8 mouse cellular contexts compared by ENCODE assay signal in genomic region chr1:171329433-171330215, GRCm38 (mm10). TPM values are rescaled to one million over a fixed set of nuclear protein-coding genes. Genes with fewer than 3 reads are reported as not detected.
A peak's percentile ranks its signal among the peaks of the same experiment; 100 is the strongest.
DNase-seq lines count a peak whose midpoint lies in the region; ATAC-seq and TF ChIP-seq lines count a peak whose summit lies in the region.

No protein-coding gene starts in this region.

- DNase-seq in gastrocnemius, adult 18-20 months (ENCODE audit: low spot score) = peak; percentile 11
- no peak for DNase-seq in gastrocnemius, postnatal 36 days
- peak; percentile 13 to 19 for DNase-seq in CD8-positive naive resting alpha-beta T cell, adult 2 months (ENCODE audit: low read depth in 2 of 2, low spot score in 2 of 2)
- peak; percentile 71 for DNase-seq in cerebellum, adult 9-10 months
- peak; percentile 80 for DNase-seq in forelimb bud, embryonic 11.5 days (ENCODE audit: low read depth, low spot score)

- H3K4me2 ChIP-seq in kidney, embryonic 16.5 days (replicated peaks; ENCODE audit: low read depth, low read length) = peak overlapping the region; percentile 92

- TF ChIP-seq POLR2A in testis, adult 2 months (IDR thresholded peaks at IDR 0.05; ENCODE audit: control insufficient read depth, low read depth, low read length) = peak; percentile 17; the same call in 1 of the 2 replicates

- ATAC-seq in kidney, embryonic 16.5 days (ENCODE audit: low FRiP score, low TSS enrichment) = peak; percentile 88
- ATAC-seq in megakaryocyte-erythroid progenitor cell, adult 5-6 weeks (replicated peaks; ENCODE audit: low FRiP score, low TSS enrichment, poor library complexity, severe bottlenecking) = peak; percentile 11; the same call in 1 of the 2 replicates

- H3K9me3 ChIP-seq in kidney, embryonic 16.5 days (ENCODE audit: low read length) = no peaks in the 10 kb centered on the region

- peak overlapping the region; percentile 100 for H3K27ac ChIP-seq in kidney, embryonic 16.5 days (ENCODE audit: low read length)
- H3K27ac ChIP-seq in testis, adult 2 months (ENCODE audit: control insufficient read depth, insufficient read depth, low read depth, low read length) = peak overlapping the region; percentile 73

- intact Hi-C loops in gastrocnemius, postnatal 36 days (cut with DNase I) = loop anchor here (1.0 to 5.0 kb wide), 2 partner anchors 15 to 37 kb away; no protein-coding TSS in a partner anchor

- 0 out of 2 replicates have a peak, but pooled peaks cover 9% of the 10 kb centered on the region for H3K36me3 ChIP-seq in kidney, embryonic 16.5 days (ENCODE audit: insufficient read depth, low read length)
- no peaks in the 10 kb centered on the region for H3K36me3 ChIP-seq in testis, adult 2 months (ENCODE audit: control insufficient read depth, insufficient read depth, low read length)

- TF ChIP-seq CTCF in testis, adult 2 months (IDR thresholded peaks at IDR 0.05; ENCODE audit: control insufficient read depth, insufficient read depth, insufficient replicate concordance, low read depth, low read length) = no peak

- H3K4me3 ChIP-seq in kidney, embryonic 16.5 days (ENCODE audit: low read length) = peak overlapping the region; percentile 87
- peak overlapping the region; percentile 92 for H3K4me3 ChIP-seq in testis, adult 2 months (ENCODE audit: control insufficient read depth, low read depth, low read length)

- H3K27me3 ChIP-seq in kidney, embryonic 16.5 days (ENCODE audit: insufficient read depth, low read length) = no peaks in the 10 kb centered on the region
- H3K27me3 ChIP-seq in testis, adult 2 months (ENCODE audit: control insufficient read depth, insufficient read depth, low read length) = no peaks in the 10 kb centered on the region

- peaks cover 25% of the 10 kb centered on the region for H3K4me1 ChIP-seq in kidney, embryonic 16.5 days (ENCODE audit: insufficient read depth, low read length)
- H3K4me1 ChIP-seq in testis, adult 2 months (ENCODE audit: control insufficient read depth, insufficient read depth, low read length) = peaks cover 8% of the 10 kb centered on the region

- peak overlapping the region; percentile 98 for H3K9ac ChIP-seq in kidney, embryonic 16.5 days (replicated peaks; ENCODE audit: low read length)

- WGBS in kidney, embryonic 16.5 days = under 1% methylated on average over 39 of the region's 61 CpGs

RNA-seq across cellular contexts. Expression of gene Dedd, which starts 0.7 kb away (rescaled TPM):
- 10 to 100 TPM; 28.1 to 35.8 TPM for total RNA-seq in gastrocnemius, adult 18-20 months (2021)
- total RNA-seq in gastrocnemius, postnatal 36 days (2021) = 10 to 100 TPM; 26.6 to 31.1 TPM
- 57.0 and 59.5 TPM in 2 replicates for polyA plus RNA-seq in kidney, embryonic 16.5 days (2015; fragmentation: Nextera tagmentation; extraction: Ambion mirVana)
- total RNA-seq in megakaryocyte-erythroid progenitor cell, adult 5-6 weeks (2014; fragmentation: Nextera tagmentation) = 22.4 and 38.5 TPM in 2 replicates
- 13.5 and 23.7 TPM in 2 replicates for total RNA-seq in megakaryocyte-erythroid progenitor cell, adult 5-6 weeks (2017)
- 158 and 176 TPM in 2 replicates for polyA plus RNA-seq in testis, adult 2 months (2012; rRNA removed)

RNA-seq across cellular contexts. Expression of gene Nit1, which starts 15.8 kb away (rescaled TPM):
- 10 to 100 TPM; 26.0 to 28.9 TPM for total RNA-seq in gastrocnemius, adult 18-20 months (2021)
- 10 to 100 TPM; 23.2 to 23.9 TPM for total RNA-seq in gastrocnemius, postnatal 36 days (2021)
- 60.6 and 63.3 TPM in 2 replicates for polyA plus RNA-seq in kidney, embryonic 16.5 days (2015; fragmentation: Nextera tagmentation; extraction: Ambion mirVana)
- total RNA-seq in megakaryocyte-erythroid progenitor cell, adult 5-6 weeks (2014; fragmentation: Nextera tagmentation) = 10.4 and 22.0 TPM in 2 replicates
- 39.2 and 42.4 TPM in 2 replicates for total RNA-seq in megakaryocyte-erythroid progenitor cell, adult 5-6 weeks (2017)
- polyA plus RNA-seq in testis, adult 2 months (2012; rRNA removed) = 74.2 and 82.8 TPM in 2 replicates

RNA-seq across cellular contexts. Expression of gene Pfdn2, which starts 15.8 kb away (rescaled TPM):
- total RNA-seq in gastrocnemius, adult 18-20 months (2021) = 100 to 1,000 TPM; 110 to 128 TPM
- 10 to 100 TPM; 85.7 to 91.7 TPM for total RNA-seq in gastrocnemius, postnatal 36 days (2021)
- polyA plus RNA-seq in kidney, embryonic 16.5 days (2015; fragmentation: Nextera tagmentation; extraction: Ambion mirVana) = 99.2 and 103 TPM in 2 replicates
- total RNA-seq in megakaryocyte-erythroid progenitor cell, adult 5-6 weeks (2014; fragmentation: Nextera tagmentation) = 45.1 and 97.3 TPM in 2 replicates
- 66.2 and 101 TPM in 2 replicates for total RNA-seq in megakaryocyte-erythroid progenitor cell, adult 5-6 weeks (2017)
- 23.9 and 25.8 TPM in 2 replicates for polyA plus RNA-seq in testis, adult 2 months (2012; rRNA removed)

RNA-seq across cellular contexts. Expression of gene Klhdc9, which starts 31.0 kb away (rescaled TPM):
- total RNA-seq in gastrocnemius, adult 18-20 months (2021) = not detected
- total RNA-seq in gastrocnemius, postnatal 36 days (2021) = not detected
- polyA plus RNA-seq in kidney, embryonic 16.5 days (2015; fragmentation: Nextera tagmentation; extraction: Ambion mirVana) = 4.2 and 4.3 TPM in 2 replicates
- total RNA-seq in megakaryocyte-erythroid progenitor cell, adult 5-6 weeks (2014; fragmentation: Nextera tagmentation) = 0.20 TPM in 1 of 2 replicates, not detected in the other
- 0.80 TPM in 1 of 2 replicates, not detected in the other for total RNA-seq in megakaryocyte-erythroid progenitor cell, adult 5-6 weeks (2017)
- 10.6 and 10.9 TPM in 2 replicates for polyA plus RNA-seq in testis, adult 2 months (2012; rRNA removed)

RNA-seq across cellular contexts. Expression of gene Ufc1, which starts 34.8 kb away (rescaled TPM):
- total RNA-seq in gastrocnemius, adult 18-20 months (2021) = 10 to 100 TPM; 85.7 to 96.8 TPM
- total RNA-seq in gastrocnemius, postnatal 36 days (2021) = 10 to 100 TPM; 80.9 to 82.2 TPM
- polyA plus RNA-seq in kidney, embryonic 16.5 days (2015; fragmentation: Nextera tagmentation; extraction: Ambion mirVana) = 102 and 111 TPM in 2 replicates
- 74.8 and 83.3 TPM in 2 replicates for total RNA-seq in megakaryocyte-erythroid progenitor cell, adult 5-6 weeks (2014; fragmentation: Nextera tagmentation)
- 65.6 and 72.6 TPM in 2 replicates for total RNA-seq in megakaryocyte-erythroid progenitor cell, adult 5-6 weeks (2017)
- polyA plus RNA-seq in testis, adult 2 months (2012; rRNA removed) = 19.1 and 20.0 TPM in 2 replicates

Comparison
In these comparisons a context has a peak if more than half of its experiments do, and no peak if none do; other contexts are left out.
1. DNase-seq: peak in gastrocnemius, adult 18-20 months (single experiment), CD8-positive naive resting alpha-beta T cell, adult 2 months (2 of 2), cerebellum, adult 9-10 months (single experiment) and forelimb bud, embryonic 11.5 days (single experiment); none in gastrocnemius, postnatal 36 days (0 of 2).